Comparison of ENCODE assay signal across 8 mouse cellular contexts in genomic region chr12:17882117-17883116, GRCm38 (mm10).
DNase-seq lines count a peak whose midpoint lies in the region; ATAC-seq and TF ChIP-seq lines count a peak whose summit lies in the region.
"Not testable (repeated sequence)": the region's sequence is repeated elsewhere in the genome, so short reads cannot be mapped to it uniquely, and the experiment has no call there.

No protein-coding gene starts in this region.

- H3K9ac ChIP-seq in hindbrain, embryonic 16.5 days (ENCODE audit: low read depth, low read length), result peak overlapping the region; percentile 80
- H3K9ac ChIP-seq in neural tube, embryonic 12.5 days, result peak overlapping the region; percentile 87

- TF ChIP-seq CTCF in lung, adult 2 months (IDR thresholded peaks at IDR 0.05; ENCODE audit: insufficient read depth, low read length); testis, adult 2 months (IDR thresholded peaks at IDR 0.05; ENCODE audit: control insufficient read depth, insufficient read depth, insufficient replicate concordance, low read depth, low read length): not testable (repeated sequence)

- not testable (repeated sequence) for H3K36me3 ChIP-seq in hindbrain, embryonic 16.5 days (ENCODE audit: control insufficient read depth, insufficient read depth, low read length); neural tube, embryonic 12.5 days; testis, adult 2 months (ENCODE audit: control insufficient read depth, insufficient read depth, low read length)

- peak overlapping the region; percentile 65 for H3K4me3 ChIP-seq in hindbrain, embryonic 16.5 days (ENCODE audit: low read length)
- peak overlapping the region; percentile 56 for H3K4me3 ChIP-seq in lung, adult 2 months (replicated peaks; ENCODE audit: extremely low read depth, low read depth, low read length)
- H3K4me3 ChIP-seq in neural tube, embryonic 12.5 days, result peak overlapping the region; percentile 81
- peak overlapping the region; percentile 89 for H3K4me3 ChIP-seq in testis, adult 2 months (ENCODE audit: control insufficient read depth, low read depth, low read length)

- WGBS in hindbrain, embryonic 16.5 days, result 1% methylated on average over 40 of the region's 65 CpGs
- 1% methylated on average over 62 of the region's 65 CpGs for WGBS in lung, adult 2 months
- 1% methylated on average over 65 of the region's 65 CpGs for WGBS in neural tube, embryonic 12.5 days

- DNase-seq in Muller cell, postnatal 12 days (ENCODE audit: inconsistent ontology term), result peak; percentile 32
- peak; percentile 31 for DNase-seq in embryo, embryonic 9.5 days (ENCODE audit: extremely low spot score)
- DNase-seq in gastrocnemius, postnatal 4 days (ENCODE audit: low spot score in 2 of 2), result peak; percentile 9 to 16
- DNase-seq in layer of hippocampus, postnatal 14 days (ENCODE audit: low spot score in 2 of 2), result peak; percentile 9 to 30
- DNase-seq in lung, adult 2 months, result peak; percentile 24

- H3K4me2 ChIP-seq in hindbrain, embryonic 16.5 days (ENCODE audit: low read length), result peak overlapping the region; percentile 59
- peak overlapping the region; percentile 57 for H3K4me2 ChIP-seq in neural tube, embryonic 12.5 days (replicated peaks)

- H3K27me3 ChIP-seq in hindbrain, embryonic 16.5 days (replicated peaks; ENCODE audit: control insufficient read depth, insufficient read depth, low read length); neural tube, embryonic 12.5 days (replicated peaks); testis, adult 2 months (ENCODE audit: control insufficient read depth, insufficient read depth, low read length): not testable (repeated sequence)

- peak overlapping the region; percentile 86 for H3K27ac ChIP-seq in hindbrain, embryonic 16.5 days (ENCODE audit: low read depth, low read length)
- H3K27ac ChIP-seq in neural tube, embryonic 12.5 days, result peak overlapping the region; percentile 68
- H3K27ac ChIP-seq in testis, adult 2 months (ENCODE audit: control insufficient read depth, insufficient read depth, low read depth, low read length), result peak overlapping the region; percentile 50; the same call in 1 of the 2 replicates

- not testable (repeated sequence) for H3K4me1 ChIP-seq in hindbrain, embryonic 16.5 days (ENCODE audit: control insufficient read depth, insufficient read depth, low read depth, low read length); lung, adult 2 months (ENCODE audit: control insufficient read depth, insufficient read depth, low read length); neural tube, embryonic 12.5 days; testis, adult 2 months (ENCODE audit: control insufficient read depth, insufficient read depth, low read length)

- H3K9me3 ChIP-seq in hindbrain, embryonic 16.5 days (ENCODE audit: control insufficient read depth, low read length), result not testable (repeated sequence)
- H3K9me3 ChIP-seq in neural tube, embryonic 12.5 days, result peaks cover 14% of the 10 kb centered on the region; the same call in 1 of the 2 replicates

- not testable (repeated sequence) for TF ChIP-seq POLR2A in lung, adult 2 months (IDR thresholded peaks at IDR 0.05; ENCODE audit: borderline replicate concordance, extremely low read depth, low read depth, low read length); testis, adult 2 months (IDR thresholded peaks at IDR 0.05; ENCODE audit: control insufficient read depth, low read depth, low read length)

- ATAC-seq in hindbrain, embryonic 16.5 days, result not testable (repeated sequence)
- ATAC-seq in neural tube, embryonic 12.5 days (ENCODE audit: low FRiP score, low read depth), result peak; percentile 33; the same call in 1 of the 2 replicates
